10 mouse cellular contexts compared by ENCODE assay signal in the genomic region with DNA sequence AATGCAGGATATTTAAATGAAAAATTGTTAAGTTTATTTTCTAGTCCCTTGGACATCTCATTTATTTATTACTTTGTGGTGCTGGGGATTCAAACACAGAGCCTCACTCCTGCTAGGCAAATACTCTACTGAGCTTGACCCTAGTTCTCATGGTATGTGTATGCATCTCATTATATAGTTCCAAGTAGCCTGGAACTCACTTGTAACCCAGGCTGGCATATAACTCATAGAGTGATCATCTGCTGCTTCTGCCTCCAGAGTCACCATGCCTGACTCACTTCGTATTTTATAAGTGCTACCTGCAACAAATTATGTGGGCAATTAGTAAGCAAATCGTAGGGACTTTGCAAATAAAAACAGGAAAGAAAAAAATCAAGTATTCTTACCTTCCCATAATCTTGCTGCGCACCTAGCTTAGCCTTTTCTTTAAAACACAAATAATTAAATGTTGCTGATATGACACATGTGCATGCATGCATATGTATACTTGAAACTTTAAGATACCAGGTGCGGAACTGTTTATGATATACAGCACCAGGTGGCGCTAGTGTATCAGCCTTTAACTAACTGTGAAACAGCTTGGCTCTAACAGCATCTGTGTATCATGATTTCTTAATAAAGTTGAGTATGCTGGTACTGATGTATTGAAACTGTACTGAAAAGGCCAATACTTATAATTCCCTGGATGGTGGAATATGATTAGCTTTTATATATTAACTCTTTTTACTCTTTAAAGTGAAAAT. TPM values are rescaled to one million over a fixed set of nuclear protein-coding genes. Genes with fewer than 3 reads are reported as not detected.
DNase-seq lines count a peak whose midpoint lies in the region; ATAC-seq lines count a peak whose summit lies in the region.
"Had no signal": no experiment of that assay in that cellular context is flagged by ENCODE, and none has a peak within 500 bp of the region (broad histone marks: within the 10 kb centered on the region; RNA-seq: fewer than 3 reads in every experiment).

No protein-coding gene starts in this region.

- no peak overlapping the region for H3K4me2 ChIP-seq in heart, embryonic 11.5 days
- no peak overlapping the region for H3K4me2 ChIP-seq in forebrain, embryonic 13.5 days

- H3K36me3 ChIP-seq in heart, embryonic 11.5 days (ENCODE audit: control insufficient read depth, insufficient read depth, low read length): no peaks in the 10 kb centered on the region
- H3K36me3 ChIP-seq in forebrain, embryonic 13.5 days (ENCODE audit: poor library complexity, severe bottlenecking): no peaks in the 10 kb centered on the region

- peak; percentile 92 for DNase-seq in heart, adult 11 months
- DNase-seq in c-Kit-positive CD71-negative TER-119-negative erythroid progenitor cells, embryonic 14.5 days (ENCODE audit: low read depth): peak; percentile 65
- peak; percentile 61 for DNase-seq in hindlimb bud, embryonic 11.5 days (ENCODE audit: extremely low spot score, low read depth, low spot score)
- DNase-seq in left cerebral cortex, adult 11 months (ENCODE audit: low spot score): peak; percentile 57
- DNase-seq in right cerebral cortex, postnatal 36 days (ENCODE audit: low spot score in 2 of 2): peak; percentile 42 to 43

- no peak overlapping the region for H3K9ac ChIP-seq in heart, embryonic 11.5 days (ENCODE audit: low read depth, low read length)
- no peak overlapping the region for H3K9ac ChIP-seq in forebrain, embryonic 13.5 days

- ATAC-seq in heart, embryonic 11.5 days (replicated peaks; ENCODE audit: insufficient number of reproducible peaks, low FRiP score, low TSS enrichment): no peak
- ATAC-seq in forebrain, embryonic 13.5 days: peak; percentile 72
- peak; percentile 97 for ATAC-seq in megakaryocyte, adult 5-6 weeks (ENCODE audit: poor library complexity, severe bottlenecking)

- no peaks in the 10 kb centered on the region for H3K27me3 ChIP-seq in heart, embryonic 11.5 days (ENCODE audit: control insufficient read depth, insufficient read depth, low read length)
- H3K27me3 ChIP-seq in forebrain, embryonic 13.5 days: no peaks in the 10 kb centered on the region

- H3K27ac ChIP-seq in heart, embryonic 11.5 days (ENCODE audit: low read depth, low read length): no peak overlapping the region
- no peak overlapping the region for H3K27ac ChIP-seq in forebrain, embryonic 13.5 days
- H3K27ac ChIP-seq: macrophage had no signal

- WGBS in heart, embryonic 11.5 days (ENCODE audit: insufficient replicate concordance): 39% methylated on average over 5 of the region's 5 CpGs
- WGBS in forebrain, embryonic 13.5 days: 38% methylated on average over 5 of the region's 5 CpGs

- H3K4me3 ChIP-seq in heart, embryonic 11.5 days (ENCODE audit: low read depth, low read length): no peak overlapping the region
- no peak overlapping the region for H3K4me3 ChIP-seq in forebrain, embryonic 13.5 days

- no peaks in the 10 kb centered on the region for H3K9me3 ChIP-seq in heart, embryonic 11.5 days (replicated peaks; ENCODE audit: control insufficient read depth, low read length)
- no peaks in the 10 kb centered on the region for H3K9me3 ChIP-seq in forebrain, embryonic 13.5 days (replicated peaks)

- no peaks in the 10 kb centered on the region for H3K4me1 ChIP-seq in heart, embryonic 11.5 days (ENCODE audit: control insufficient read depth, insufficient read depth, low read length)
- no peaks in the 10 kb centered on the region for H3K4me1 ChIP-seq in forebrain, embryonic 13.5 days

RNA-seq across cellular contexts. Expression of a gene that starts 15.1 kb away (rescaled TPM):
- not detected in 2 replicates for polyA plus RNA-seq in heart, embryonic 11.5 days (2014; fragmentation: Nextera tagmentation; extraction: Ambion mirVana)
- polyA plus RNA-seq in forebrain, embryonic 13.5 days (2015; fragmentation: Nextera tagmentation; extraction: Ambion mirVana): not detected in 2 replicates
- 0.11 TPM in 1 of 2 replicates, not detected in the other for total RNA-seq in megakaryocyte, adult 5-6 weeks (2015)
- total RNA-seq in megakaryocyte, adult 5-6 weeks (2017): not detected in 2 replicates
- polyA plus RNA-seq: C2C12, macrophage had no signal

RNA-seq across cellular contexts. Expression of a gene that starts 19.0 kb away (rescaled TPM):
- 0.23 and 0.24 TPM in 2 replicates for polyA plus RNA-seq in heart, embryonic 11.5 days (2014; fragmentation: Nextera tagmentation; extraction: Ambion mirVana)
- polyA plus RNA-seq in forebrain, embryonic 13.5 days (2015; fragmentation: Nextera tagmentation; extraction: Ambion mirVana): not detected in 2 replicates
- total RNA-seq in megakaryocyte, adult 5-6 weeks (2015): not detected in 2 replicates
- not detected in 2 replicates for total RNA-seq in megakaryocyte, adult 5-6 weeks (2017)
- polyA plus RNA-seq: macrophage had no signal

RNA-seq across cellular contexts. Expression of a gene that starts 23.4 kb away (rescaled TPM):
- polyA plus RNA-seq in heart, embryonic 11.5 days (2014; fragmentation: Nextera tagmentation; extraction: Ambion mirVana): not detected in 2 replicates
- not detected in 2 replicates for polyA plus RNA-seq in forebrain, embryonic 13.5 days (2015; fragmentation: Nextera tagmentation; extraction: Ambion mirVana)
- total RNA-seq in megakaryocyte, adult 5-6 weeks (2015): not detected in 2 replicates
- not detected in 2 replicates for total RNA-seq in megakaryocyte, adult 5-6 weeks (2017)
- polyA plus RNA-seq: C2C12, macrophage had no signal

RNA-seq across cellular contexts. Expression of a gene that starts 30.9 kb away (rescaled TPM):
- polyA plus RNA-seq in heart, embryonic 11.5 days (2014; fragmentation: Nextera tagmentation; extraction: Ambion mirVana): 0.46 TPM in 1 of 2 replicates, not detected in the other
- not detected in 2 replicates for polyA plus RNA-seq in forebrain, embryonic 13.5 days (2015; fragmentation: Nextera tagmentation; extraction: Ambion mirVana)
- 11.4 and 11.6 TPM in 2 replicates for total RNA-seq in megakaryocyte, adult 5-6 weeks (2015)
- total RNA-seq in megakaryocyte, adult 5-6 weeks (2017): 8.2 and 10.4 TPM in 2 replicates
- polyA plus RNA-seq: C2C12, macrophage had no signal

RNA-seq across cellular contexts. Expression of a gene that starts 47.7 kb away (rescaled TPM):
- polyA plus RNA-seq in heart, embryonic 11.5 days (2014; fragmentation: Nextera tagmentation; extraction: Ambion mirVana): not detected in 2 replicates
- 0.03 TPM in 1 of 2 replicates, not detected in the other for polyA plus RNA-seq in forebrain, embryonic 13.5 days (2015; fragmentation: Nextera tagmentation; extraction: Ambion mirVana)
- not detected in 2 replicates for total RNA-seq in megakaryocyte, adult 5-6 weeks (2015)
- not detected in 2 replicates for total RNA-seq in megakaryocyte, adult 5-6 weeks (2017)
- polyA plus RNA-seq: C2C12, macrophage had no signal
